Mouse (Mus musculus) induced T-regulatory cell, adult 2 months (primary cell): ENCODE data around the gene Megf6.

Experiments used
- DNase-seq: peaks from one replicate; pipeline ENCODE4 v3.0.0-alpha.2; 2012; ENCODE audit warnings: low read depth

Gene Megf6

GRCm38 (mm10) chr4:154159961-154160537 lies 10.5 kb upstream of the Megf6 start:
- DNase-seq = peak; percentile 62

- DNase-seq = peak; percentile 97
Observed at GRCm38 (mm10) chr4:154160538-154161390, 9.8 kb upstream of the Megf6 start, which contains the start of gene Tprgl. TSS of gene Tprgl (minus strand) at chr4:154160666.

GRCm38 (mm10) chr4:154163296-154163695 lies 7.2 kb upstream of the Megf6 start:
- DNase-seq = peak; percentile 86

- DNase-seq = peak; percentile 65
Observed at GRCm38 (mm10) chr4:154167053-154167452, 3.5 kb upstream of the Megf6 start.

GRCm38 (mm10) chr4:154170021-154170420 lies 509 bp upstream of the Megf6 start:
- no peak for DNase-seq

GRCm38 (mm10) chr4:154171151-154171930 lies 811 bp downstream of the Megf6 start:
- no peak for DNase-seq

GRCm38 (mm10) chr4:154171931-154172604 lies 1.5 kb downstream of the Megf6 start:
- no peak for DNase-seq

- DNase-seq = no peak
Observed at GRCm38 (mm10) chr4:154177257-154177656, 6.7 kb downstream of the Megf6 start.

GRCm38 (mm10) chr4:154181001-154181400 lies 10.5 kb downstream of the Megf6 start:
- no peak for DNase-seq

GRCm38 (mm10) chr4:154183566-154183965 lies 13.0 kb downstream of the Megf6 start:
- DNase-seq = no peak

GRCm38 (mm10) chr4:154185001-154185400 lies 14.5 kb downstream of the Megf6 start:
- DNase-seq = no peak

GRCm38 (mm10) chr4:154186002-154186537 lies 15.5 kb downstream of the Megf6 start:
- DNase-seq = no peak

- no peak for DNase-seq
Observed at GRCm38 (mm10) chr4:154188948-154189347, 18.4 kb downstream of the Megf6 start.

- no peak for DNase-seq
Observed at GRCm38 (mm10) chr4:154197961-154198360, 27.4 kb downstream of the Megf6 start.

GRCm38 (mm10) chr4:154198377-154198961 lies 27.9 kb downstream of the Megf6 start:
- DNase-seq = no peak

GRCm38 (mm10) chr4:154201511-154201910 lies 31.0 kb downstream of the Megf6 start:
- DNase-seq = no peak

GRCm38 (mm10) chr4:154204532-154204931 lies 34.0 kb downstream of the Megf6 start:
- no peak for DNase-seq

- no peak for DNase-seq
Observed at GRCm38 (mm10) chr4:154205392-154205791, 34.9 kb downstream of the Megf6 start.

GRCm38 (mm10) chr4:154207261-154207660 lies 36.7 kb downstream of the Megf6 start:
- DNase-seq = peak; percentile 72

GRCm38 (mm10) chr4:154209054-154209453 lies 38.5 kb downstream of the Megf6 start:
- no peak for DNase-seq

GRCm38 (mm10) chr4:154209825-154210224 lies 39.3 kb downstream of the Megf6 start:
- DNase-seq = no peak
